Mouse (Mus musculus) liver, embryonic 11.5 days (tissue): ENCODE measurements around the gene Lin9. TPM values are rescaled to one million over a fixed set of nuclear protein-coding genes. Genes with fewer than 3 reads are reported as not detected.

ENCODE experiments used
- ATAC-seq: fragments of 200-750 bp; cut with Nextera tagmentation; replicated peaks from 2 replicates; pipeline ENCODE4 v1.8.0; 2017; ENCODE audit warnings: moderate number of reproducible peaks, mild to moderate bottlenecking, moderate TSS enrichment, moderate library complexity; ENCODE audit not compliant: low FRiP score
- DNase-seq: peaks from one replicate; pipeline ENCODE4 v3.0.0-alpha.2; 2017; ENCODE audit warnings: low spot score
- H3K27ac ChIP-seq: fragments of 300-500 bp; sonication (generic); 2 replicates; pipeline ENCODE4 v1.5.1; 2014; ENCODE audit warnings: mild to moderate bottlenecking, low read depth, low read length, control low read depth
- H3K27me3 ChIP-seq: fragments of 300-500 bp; sonication (generic); replicated peaks from 2 replicates; pipeline ENCODE4 v1.6.1; 2014; ENCODE audit warnings: low read length, mixed read lengths; ENCODE audit not compliant: control insufficient read depth, insufficient read depth
- H3K36me3 ChIP-seq: fragments of 300-500 bp; sonication (generic); 2 replicates; pipeline ENCODE4 v1.6.1; 2014; ENCODE audit warnings: mild to moderate bottlenecking, low read length, moderate library complexity, mixed read lengths; ENCODE audit not compliant: control insufficient read depth, insufficient read depth
- H3K4me1 ChIP-seq: fragments of 300-500 bp; sonication (generic); replicated peaks from 2 replicates; pipeline ENCODE4 v1.6.1; 2014; ENCODE audit warnings: low read length, mixed read lengths; ENCODE audit not compliant: control insufficient read depth, insufficient read depth
- H3K4me2 ChIP-seq: fragments of 300-500 bp; sonication (generic); 2 replicates; pipeline ENCODE4 v1.6.1; 2014; ENCODE audit warnings: mild to moderate bottlenecking, control low read depth, moderate library complexity
- H3K4me3 ChIP-seq: fragments of 300-500 bp; sonication (generic); 2 replicates; pipeline ENCODE4 v1.5.1; 2014; ENCODE audit warnings: low read depth, low read length, control low read depth
- H3K9ac ChIP-seq: fragments of 300-500 bp; sonication (generic); 2 replicates; pipeline ENCODE4 v1.6.1; 2014; ENCODE audit warnings: low read depth, low read length, control low read depth
- H3K9me3 ChIP-seq: fragments of 300-500 bp; sonication (generic); 2 replicates; pipeline ENCODE4 v1.6.1; 2016; ENCODE audit warnings: low read length, inconsistent platforms, mixed read lengths; ENCODE audit not compliant: control insufficient read depth
- WGBS: fragments of 180-500 bp; shearing (Covaris S2); extraction: QIAGEN DNeasy Blood & Tissue Kit; methylation state at CpG from one replicate; pipeline ENCODE4 v1.1.7; 2014; 5-methylcytosine and 5-hydroxymethylcytosine counted together
- polyA plus RNA-seq: library from polyadenylated mRNA; unstranded; fragments of >200 nt; fragmentation: Nextera tagmentation; extraction: Ambion mirVana; gene quantifications from 2 replicates; pipeline ENCODE4 v1.2.1, GENCODE M21; 2014

Gene Lin9
- polyA plus RNA-seq, 1 experiment from 2014 or later, result 21.3 TPM

GRCm38 (mm10) chr1:180719483-180719882 lies 78.5 kb downstream of the Lin9 start:
- no peaks in the 10 kb centered on the region for H3K36me3 ChIP-seq
- no peak overlapping the region for H3K27ac ChIP-seq
- no peaks in the 10 kb centered on the region for H3K27me3 ChIP-seq
- H3K4me3 ChIP-seq, result no peak overlapping the region
- ATAC-seq (no peak), DNase-seq (no peak)
- 78% methylated on average over 6 of the region's 6 CpGs for WGBS
- H3K4me1 ChIP-seq, result peaks cover 4% of the 10 kb centered on the region
- no peaks in the 10 kb centered on the region for H3K9me3 ChIP-seq
- H3K4me2 ChIP-seq, result no peak overlapping the region
- H3K9ac ChIP-seq, result no peak overlapping the region

DNA sequence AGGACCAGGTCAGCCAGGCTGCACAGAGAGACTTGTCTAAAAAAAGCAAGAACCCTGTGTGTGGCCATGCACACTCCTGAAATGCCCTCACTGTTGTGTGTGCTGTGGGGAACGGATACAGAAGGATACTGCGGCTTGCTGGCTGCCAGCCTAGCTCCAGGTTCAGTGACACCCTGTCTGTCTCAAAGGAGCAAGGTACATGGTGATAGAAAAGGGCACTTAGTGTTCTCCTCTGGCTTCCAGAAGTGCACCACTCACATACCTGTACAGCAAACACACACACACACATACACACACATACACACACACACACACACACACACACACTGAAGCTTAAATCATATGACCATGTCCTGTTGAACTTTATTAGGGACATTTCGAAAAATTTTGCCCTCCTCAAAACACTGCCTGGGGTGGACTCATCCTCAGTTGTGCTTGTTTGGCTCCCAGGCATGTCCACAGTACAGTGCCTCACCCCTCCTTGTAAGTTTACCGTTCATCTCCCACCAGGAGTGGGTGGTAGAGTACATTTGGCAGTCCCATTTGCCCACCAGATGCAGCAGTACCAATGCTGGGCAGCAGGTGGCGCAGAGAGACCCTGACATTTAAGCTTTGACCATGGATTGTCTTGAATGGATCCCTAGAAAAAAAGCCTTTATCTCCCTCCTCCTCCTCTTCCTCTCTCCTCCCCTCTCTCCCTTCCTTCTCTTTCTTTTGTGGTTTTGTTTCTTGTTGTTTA lies 79.2 kb downstream of the Lin9 start:
- DNase-seq, result peak; percentile 75
- Histone ChIP-seq H3K27me3 (no peaks in the 10 kb centered on the region), H3K36me3 (no peaks in the 10 kb centered on the region), H3K4me1 (peaks cover 4% of the 10 kb centered on the region), H3K9me3 (no peaks in the 10 kb centered on the region), H3K9ac (no peak overlapping the region), H3K4me2 (no peak overlapping the region), H3K4me3 (no peak overlapping the region), H3K27ac (no peak overlapping the region)
- WGBS, result 46% methylated on average over 5 of the region's 5 CpGs
- ATAC-seq, result no peak

- H3K27ac ChIP-seq, result no peak overlapping the region
- H3K36me3 ChIP-seq, result no peaks in the 10 kb centered on the region
- peaks cover 15% of the 10 kb centered on the region for H3K4me1 ChIP-seq
- DNase-seq, result no peak
- H3K9ac ChIP-seq, result no peak overlapping the region
- H3K9me3 ChIP-seq, result no peaks in the 10 kb centered on the region
- H3K4me2 ChIP-seq, result no peak overlapping the region
- no peak overlapping the region for H3K4me3 ChIP-seq
- peak; percentile 40; the same call in 1 of the 2 replicates for ATAC-seq
- 39% methylated on average over 1 of the region's 1 CpGs for WGBS
- H3K27me3 ChIP-seq, result no peaks in the 10 kb centered on the region
Observed at GRCm38 (mm10) chr1:180722608-180723007, 81.7 kb downstream of the Lin9 start.

- Histone ChIP-seq H3K27me3 (no peaks in the 10 kb centered on the region), H3K4me3 (no peak overlapping the region), H3K4me2 (no peak overlapping the region), H3K27ac (no peak overlapping the region), H3K9me3 (no peaks in the 10 kb centered on the region), H3K9ac (no peak overlapping the region), H3K36me3 (no peaks in the 10 kb centered on the region), H3K4me1 (peaks cover 25% of the 10 kb centered on the region)
- no peak for ATAC-seq
- DNase-seq, result no peak
- 29% methylated on average over 1 of the region's 1 CpGs for WGBS
Observed at GRCm38 (mm10) chr1:180723701-180724238, 82.8 kb downstream of the Lin9 start.

DNA sequence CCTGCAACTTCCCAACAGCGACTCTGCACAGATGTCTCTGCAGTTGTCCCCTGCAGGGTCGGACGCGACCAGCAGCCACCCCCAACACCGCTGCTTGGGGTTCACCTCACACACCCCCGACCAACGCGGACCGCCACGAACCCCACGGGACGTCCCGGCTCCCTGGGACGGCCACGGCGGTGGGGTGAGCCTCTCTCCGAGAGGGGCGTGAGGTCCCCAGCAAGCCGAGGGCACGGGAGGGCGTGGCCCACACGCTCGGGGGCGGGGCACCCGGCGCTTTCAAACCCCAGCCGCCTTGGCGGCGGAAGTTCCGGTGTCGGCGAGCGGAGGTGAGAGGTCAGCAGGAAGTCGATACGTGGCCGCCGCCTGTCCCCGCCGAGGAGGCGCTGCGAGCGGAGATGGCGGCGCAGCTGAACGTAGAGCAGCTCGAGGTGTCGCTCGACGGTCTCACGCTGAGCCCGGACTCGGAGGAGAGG lies 84.8 kb downstream of the Lin9 start, which contains the start of gene Acbd3:
Acbd3 (plus strand) TSS at position 340 of the 476 bp plus-strand sequence.
- peak; percentile 91 for ATAC-seq
- Histone ChIP-seq H3K4me1 (peaks cover 35% of the 10 kb centered on the region), H3K27me3 (no peaks in the 10 kb centered on the region), H3K9me3 (no peaks in the 10 kb centered on the region), H3K4me2 (peak within 1 kb of the TSS; percentile 85), H3K9ac (peak within 1 kb of the TSS; percentile 94), H3K27ac (peak within 1 kb of the TSS; percentile 91), H3K4me3 (peak within 1 kb of the TSS; percentile 93), H3K36me3 (no peaks in the 10 kb centered on the region)
- 3% methylated on average over 52 of the region's 52 CpGs for WGBS
- DNase-seq, result peak; percentile 95

- no peaks in the 10 kb centered on the region for H3K27me3 ChIP-seq
- peak overlapping the region; percentile 91 for H3K27ac ChIP-seq
- no peaks in the 10 kb centered on the region for H3K36me3 ChIP-seq
- ATAC-seq (peak; percentile 77), DNase-seq (no peak)
- H3K4me2 ChIP-seq, result peak overlapping the region; percentile 85
- WGBS, result under 1% methylated on average over 42 of the region's 42 CpGs
- H3K4me3 ChIP-seq, result peak overlapping the region; percentile 93
- H3K4me1 ChIP-seq, result peaks cover 35% of the 10 kb centered on the region
- H3K9ac ChIP-seq, result peak overlapping the region; percentile 94
- no peaks in the 10 kb centered on the region for H3K9me3 ChIP-seq
Observed at GRCm38 (mm10) chr1:180726183-180726582, 85.2 kb downstream of the Lin9 start.

- H3K9ac ChIP-seq, result no peak overlapping the region
- DNase-seq, result no peak
Observed at GRCm38 (mm10) chr1:180729231-180729630, 88.3 kb downstream of the Lin9 start.

More at GRCm38 (mm10) chr1:180729231-180729630, 88.3 kb downstream of the Lin9 start:
- ATAC-seq, result no peak
- WGBS, result 92% methylated on average over 3 of the region's 3 CpGs
- no peak overlapping the region for H3K4me2 ChIP-seq
- H3K27me3 ChIP-seq, result no peaks in the 10 kb centered on the region
- no peak overlapping the region for H3K4me3 ChIP-seq
- H3K4me1 ChIP-seq, result peaks cover 31% of the 10 kb centered on the region
- H3K9me3 ChIP-seq, result no peaks in the 10 kb centered on the region
- H3K36me3 ChIP-seq, result peaks cover 1% of the 10 kb centered on the region; the same call in 1 of the 2 replicates
- H3K27ac ChIP-seq, result no peak overlapping the region
